In the genomic region with DNA sequence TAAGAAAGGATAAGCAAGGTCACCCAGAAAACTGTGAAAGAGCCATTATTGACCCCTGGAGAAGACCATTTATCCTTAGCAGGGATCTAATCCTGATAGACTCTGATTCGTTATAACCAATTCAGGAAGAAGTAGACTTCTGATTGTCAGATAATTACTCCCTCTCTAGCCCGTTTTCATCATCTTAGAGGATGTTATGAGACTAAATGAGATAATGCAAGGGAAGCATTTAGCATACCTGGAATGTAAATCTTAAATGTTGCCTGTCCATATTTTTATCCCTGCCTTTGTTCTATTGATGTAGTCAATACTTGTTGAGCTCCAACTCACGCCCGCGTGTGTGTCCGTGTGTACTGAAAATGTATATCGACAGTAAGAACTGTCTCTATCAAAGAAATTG, we compare ENCODE assay signal across 7 mouse cellular contexts. TPM values are rescaled to one million over a fixed set of nuclear protein-coding genes. Genes with fewer than 3 reads are reported as not detected.
DNase-seq lines count a peak whose midpoint lies in the region; ATAC-seq and TF ChIP-seq lines count a peak whose summit lies in the region.

No protein-coding gene starts in this region.

- H3K9me3 ChIP-seq in lung, embryonic 16.5 days (ENCODE audit: control insufficient read depth, low read length) = no peaks in the 10 kb centered on the region

- WGBS in lung, embryonic 16.5 days = 33% methylated on average over 7 of the region's 7 CpGs
- 14% methylated on average over 7 of the region's 7 CpGs for WGBS in small intestine, adult 2 months

- H3K9ac ChIP-seq in lung, embryonic 16.5 days (ENCODE audit: low read length) = peak overlapping the region; percentile 71

- peak overlapping the region; percentile 67 for H3K4me3 ChIP-seq in lung, embryonic 16.5 days (ENCODE audit: low read length)
- peak overlapping the region; percentile 74 for H3K4me3 ChIP-seq in embryonic fibroblast, embryonic 13.5 days (ENCODE audit: insufficient read depth, low read length)
- H3K4me3 ChIP-seq in small intestine, adult 2 months (ENCODE audit: low read depth, low read length) = peak overlapping the region; percentile 84

- no peak for DNase-seq in lung, postnatal 25 days (ENCODE audit: low spot score)
- peak; percentile 7 for DNase-seq in kidney, postnatal 14 days
- DNase-seq in testis, postnatal 10 days (ENCODE audit: low spot score) = no peak
- DNase-seq in right cerebral cortex, postnatal 25 days = no peak

- no peak for ATAC-seq in lung, embryonic 16.5 days (ENCODE audit: low read depth)

- H3K27ac ChIP-seq in lung, embryonic 16.5 days (ENCODE audit: low read length) = peak overlapping the region; percentile 84
- H3K27ac ChIP-seq in embryonic fibroblast, embryonic 13.5 days (ENCODE audit: insufficient read depth, low read length) = peak overlapping the region; percentile 66
- H3K27ac ChIP-seq in small intestine, adult 2 months (ENCODE audit: insufficient read depth, low read depth, low read length) = peak overlapping the region; percentile 97

- H3K4me1 ChIP-seq in lung, embryonic 16.5 days (replicated peaks; ENCODE audit: control insufficient read depth, insufficient read depth, low read length) = peaks cover 8% of the 10 kb centered on the region; the same call in 1 of the 2 replicates
- no peaks in the 10 kb centered on the region for H3K4me1 ChIP-seq in embryonic fibroblast, embryonic 13.5 days (ENCODE audit: control insufficient read depth, insufficient read depth, low read length)
- no peaks in the 10 kb centered on the region for H3K4me1 ChIP-seq in small intestine, adult 2 months (ENCODE audit: control insufficient read depth, insufficient read depth, insufficient read length, low read length)

- no peaks in the 10 kb centered on the region for H3K27me3 ChIP-seq in lung, embryonic 16.5 days (ENCODE audit: control insufficient read depth, insufficient read depth, low read depth, low read length)
- no peaks in the 10 kb centered on the region for H3K27me3 ChIP-seq in small intestine, adult 2 months (ENCODE audit: control insufficient read depth, insufficient read depth, low read length)

- TF ChIP-seq POLR2A in embryonic fibroblast, embryonic 13.5 days (IDR thresholded peaks at IDR 0.05; ENCODE audit: low read depth, low read length) = no peak
- TF ChIP-seq POLR2A in small intestine, adult 2 months (IDR thresholded peaks at IDR 0.05; ENCODE audit: low read depth, low read length) = no peak

- no peaks in the 10 kb centered on the region for H3K36me3 ChIP-seq in lung, embryonic 16.5 days (ENCODE audit: control insufficient read depth, insufficient read depth, low read length)
- H3K36me3 ChIP-seq in small intestine, adult 2 months (ENCODE audit: control insufficient read depth, insufficient read depth, low read length) = no peaks in the 10 kb centered on the region

- peak overlapping the region; percentile 80 for H3K4me2 ChIP-seq in lung, embryonic 16.5 days (ENCODE audit: low read depth, low read length)

- no peak for TF ChIP-seq CTCF in embryonic fibroblast, embryonic 13.5 days (IDR thresholded peaks at IDR 0.05; ENCODE audit: borderline replicate concordance, insufficient read depth, low read length)
- no peak for TF ChIP-seq CTCF in small intestine, adult 2 months (IDR thresholded peaks at IDR 0.05; ENCODE audit: extremely low read depth, insufficient read length, insufficient replicate concordance, low read depth, low read length)

RNA-seq across cellular contexts. Expression of a gene that starts 0.6 kb away (rescaled TPM):
- polyA plus RNA-seq in lung, embryonic 16.5 days (2015; fragmentation: Nextera tagmentation; extraction: Ambion mirVana) = 10.2 TPM in 2 replicates
- 9.6 and 10.6 TPM in 2 replicates for polyA plus RNA-seq in embryonic fibroblast, embryonic 13.5 days (2011; ENCODE audit: insufficient read length, low read depth, missing spikeins)
- polyA plus RNA-seq in small intestine, adult 2 months (2012; rRNA removed) = 0.47 and 1.0 TPM in 2 replicates

RNA-seq across cellular contexts. Expression of a gene that starts 31.4 kb away (rescaled TPM):
- polyA plus RNA-seq in lung, embryonic 16.5 days (2015; fragmentation: Nextera tagmentation; extraction: Ambion mirVana) = 0.40 and 0.73 TPM in 2 replicates
- not detected in 2 replicates for polyA plus RNA-seq in embryonic fibroblast, embryonic 13.5 days (2011; ENCODE audit: insufficient read length, low read depth, missing spikeins)
- polyA plus RNA-seq in small intestine, adult 2 months (2012; rRNA removed) = not detected in 2 replicates

RNA-seq across cellular contexts. Expression of a gene that starts 46.7 kb away (rescaled TPM):
- polyA plus RNA-seq in lung, embryonic 16.5 days (2015; fragmentation: Nextera tagmentation; extraction: Ambion mirVana) = not detected in 2 replicates
- polyA plus RNA-seq in embryonic fibroblast, embryonic 13.5 days (2011; ENCODE audit: insufficient read length, low read depth, missing spikeins) = not detected in 2 replicates
- not detected in 2 replicates for polyA plus RNA-seq in small intestine, adult 2 months (2012; rRNA removed)

RNA-seq across cellular contexts. Expression of a gene that starts 51.7 kb away (rescaled TPM):
- polyA plus RNA-seq in lung, embryonic 16.5 days (2015; fragmentation: Nextera tagmentation; extraction: Ambion mirVana) = 0.16 and 0.68 TPM in 2 replicates
- not detected in 2 replicates for polyA plus RNA-seq in embryonic fibroblast, embryonic 13.5 days (2011; ENCODE audit: insufficient read length, low read depth, missing spikeins)
- 1.4 and 3.7 TPM in 2 replicates for polyA plus RNA-seq in small intestine, adult 2 months (2012; rRNA removed)
